Mouse (Mus musculus) lung, embryonic 16.5 days (tissue): ENCODE measurements around the gene Apol7e. TPM values are rescaled to one million over a fixed set of nuclear protein-coding genes. Genes with fewer than 3 reads are reported as not detected.

Experiments
- ATAC-seq: fragments of 200-750 bp; cut with Nextera tagmentation; 2 replicates; pipeline ENCODE4 v1.8.0; 2017; ENCODE audit warnings: low read depth, mild to moderate bottlenecking, moderate library complexity
- H3K27ac ChIP-seq: fragments of 300-500 bp; sonication (generic); 2 replicates; pipeline ENCODE4 v1.5.1; 2014; ENCODE audit warnings: mild to moderate bottlenecking, control low read depth, low read length
- H3K27me3 ChIP-seq: fragments of 300-500 bp; sonication (generic); 2 replicates; pipeline ENCODE4 v1.6.1; 2014; ENCODE audit warnings: low read depth, low read length, mixed read lengths; ENCODE audit not compliant: control insufficient read depth, insufficient read depth
- H3K36me3 ChIP-seq: fragments of 300-500 bp; sonication (generic); 2 replicates; pipeline ENCODE4 v1.6.1; 2014; ENCODE audit warnings: low read length; ENCODE audit not compliant: control insufficient read depth, insufficient read depth
- H3K4me1 ChIP-seq: fragments of 300-500 bp; sonication (generic); replicated peaks from 2 replicates; pipeline ENCODE4 v1.6.1; 2014; ENCODE audit warnings: low read length, mixed read lengths; ENCODE audit not compliant: control insufficient read depth, insufficient read depth
- H3K4me2 ChIP-seq: fragments of 300-500 bp; sonication (generic); 2 replicates; pipeline ENCODE4 v1.6.1; 2014; ENCODE audit warnings: low read depth, low read length, control low read depth
- H3K4me3 ChIP-seq: fragments of 300-500 bp; sonication (generic); 2 replicates; pipeline ENCODE4 v1.5.1; 2014; ENCODE audit warnings: mild to moderate bottlenecking, low read length, control low read depth
- H3K9ac ChIP-seq: fragments of 300-500 bp; sonication (generic); 2 replicates; pipeline ENCODE4 v1.6.1; 2014; ENCODE audit warnings: low read length, control low read depth
- H3K9me3 ChIP-seq: fragments of 300-500 bp; sonication (generic); 2 replicates; pipeline ENCODE4 v1.6.1; 2016; ENCODE audit warnings: low read length; ENCODE audit not compliant: control insufficient read depth
- WGBS: fragments of 180-500 bp; shearing (Covaris S2); extraction: QIAGEN DNeasy Blood & Tissue Kit; methylation state at CpG from one replicate; pipeline ENCODE4 v1.1.7; 2014; 5-methylcytosine and 5-hydroxymethylcytosine counted together
- polyA plus RNA-seq: library from polyadenylated mRNA; unstranded; fragments of >200 nt; fragmentation: Nextera tagmentation; extraction: Ambion mirVana; gene quantifications from 2 replicates; pipeline ENCODE4 v1.2.1, GENCODE M21; 2015

The Apol7e gene
- polyA plus RNA-seq, 1 experiment from 2014 or later, result not detected

GRCm38 (mm10) chr15:77749717-77750116, 51.1 kb downstream of the Apol7e start:
- WGBS, result 88% methylated on average over 10 of the region's 10 CpGs
- ATAC-seq, result no peak

DNA sequence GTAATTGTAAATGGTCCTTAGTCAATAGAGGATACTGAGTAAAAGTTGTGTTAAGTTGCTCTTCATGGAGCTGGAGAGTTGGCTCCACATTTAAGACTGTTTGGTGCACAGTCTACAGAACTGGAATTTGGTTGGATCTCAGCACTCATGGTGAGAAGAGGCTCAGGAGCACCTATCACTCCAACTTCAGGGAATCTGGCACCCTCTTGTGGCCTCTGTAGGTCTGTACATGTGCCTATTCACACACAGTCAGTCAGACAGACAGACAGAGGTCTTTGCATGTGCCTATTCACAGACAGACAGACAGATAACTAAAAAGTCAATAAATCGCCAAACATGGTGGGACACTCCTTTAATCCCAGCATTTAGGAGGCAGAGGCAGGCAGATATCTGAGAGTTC, 51.8 kb downstream of the Apol7e start:
- no peaks in the 10 kb centered on the region for H3K27me3 ChIP-seq
- ATAC-seq, result no peak
- no peak overlapping the region for H3K27ac ChIP-seq
- no peak overlapping the region for H3K4me3 ChIP-seq
- H3K4me1 ChIP-seq, result no peaks in the 10 kb centered on the region
- H3K36me3 ChIP-seq, result no peaks in the 10 kb centered on the region
- WGBS, result 33% methylated on average over 1 of the region's 1 CpGs
- no peak overlapping the region for H3K4me2 ChIP-seq
- no peak overlapping the region for H3K9ac ChIP-seq
- H3K9me3 ChIP-seq, result peaks cover 3% of the 10 kb centered on the region; the same call in 1 of the 2 replicates

More at GRCm38 (mm10) chr15:77749717-77750116, 51.1 kb downstream of the Apol7e start:
- Histone ChIP-seq H3K27me3 (no peaks in the 10 kb centered on the region), H3K9me3 (peaks cover 3% of the 10 kb centered on the region; the same call in 1 of the 2 replicates), H3K9ac (no peak overlapping the region), H3K4me2 (no peak overlapping the region), H3K4me3 (no peak overlapping the region), H3K4me1 (no peaks in the 10 kb centered on the region), H3K27ac (no peak overlapping the region), H3K36me3 (no peaks in the 10 kb centered on the region)

DNA sequence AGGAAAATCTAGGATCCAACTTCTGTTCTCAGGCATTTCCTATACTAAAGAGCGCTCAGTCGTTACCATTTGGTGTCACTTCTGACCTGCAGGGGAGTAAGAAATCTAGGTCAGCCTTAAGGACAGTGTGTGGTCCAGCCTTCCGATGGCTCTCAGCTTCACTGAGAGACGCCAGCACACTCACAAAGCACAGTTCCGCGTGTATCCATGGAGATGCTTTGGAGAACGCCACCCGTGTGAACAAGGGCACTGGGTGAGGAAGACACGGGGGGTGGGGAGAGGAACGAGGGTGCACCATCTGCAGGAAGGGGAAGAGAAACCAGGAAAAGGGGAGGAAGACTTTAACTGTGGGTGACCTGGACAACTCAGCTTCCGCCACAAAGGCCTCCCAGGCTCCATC, 53.8 kb downstream of the Apol7e start:
- Histone ChIP-seq H3K27me3 (no peaks in the 10 kb centered on the region), H3K4me3 (no peak overlapping the region), H3K9ac (no peak overlapping the region), H3K9me3 (peaks cover 3% of the 10 kb centered on the region; the same call in 1 of the 2 replicates), H3K4me1 (no peaks in the 10 kb centered on the region), H3K27ac (no peak overlapping the region), H3K4me2 (no peak overlapping the region), H3K36me3 (no peaks in the 10 kb centered on the region)
- ATAC-seq, result no peak
- WGBS, result 42% methylated on average over 11 of the region's 11 CpGs

- Histone ChIP-seq H3K9me3 (no peaks in the 10 kb centered on the region), H3K4me1 (no peaks in the 10 kb centered on the region), H3K4me2 (no peak overlapping the region), H3K4me3 (no peak overlapping the region), H3K27me3 (no peaks in the 10 kb centered on the region), H3K27ac (no peak overlapping the region), H3K36me3 (0 out of 2 replicates have a peak, but pooled peaks cover 2% of the 10 kb centered on the region), H3K9ac (no peak overlapping the region)
- WGBS, result 44% methylated on average over 2 of the region's 2 CpGs
- ATAC-seq, result no peak
These were observed 56.5 kb downstream of the Apol7e start for GRCm38 (mm10) chr15:77755132-77755531.

DNA sequence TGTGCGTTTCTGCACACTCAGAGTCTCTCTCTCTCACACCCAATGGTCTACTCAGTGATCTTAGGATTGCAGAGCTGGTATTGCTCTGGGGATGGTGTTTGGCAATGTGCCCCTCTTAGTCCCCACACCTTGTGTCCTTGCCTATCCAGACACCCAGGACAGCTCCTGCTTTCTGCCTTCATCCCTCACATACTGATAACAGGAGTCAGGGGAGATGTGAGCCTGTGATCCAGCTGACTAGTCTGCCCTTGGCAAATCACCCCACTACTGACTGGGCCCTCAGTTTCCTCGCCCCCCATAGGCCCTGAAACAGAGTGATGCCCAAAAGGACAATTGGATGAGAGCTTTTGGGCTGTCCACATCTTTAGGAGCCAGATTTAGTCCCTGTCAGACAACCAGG, 57.4 kb downstream of the Apol7e start:
- no peak overlapping the region for H3K4me2 ChIP-seq
- WGBS, result 66% methylated on average over 2 of the region's 2 CpGs
- no peak for ATAC-seq
- H3K27ac ChIP-seq, result no peak overlapping the region
- H3K27me3 ChIP-seq, result no peaks in the 10 kb centered on the region
- no peak overlapping the region for H3K4me3 ChIP-seq
- H3K4me1 ChIP-seq, result no peaks in the 10 kb centered on the region
- no peaks in the 10 kb centered on the region for H3K9me3 ChIP-seq
- no peak overlapping the region for H3K9ac ChIP-seq
- peaks cover 8% of the 10 kb centered on the region; the same call in 1 of the 2 replicates for H3K36me3 ChIP-seq

DNA sequence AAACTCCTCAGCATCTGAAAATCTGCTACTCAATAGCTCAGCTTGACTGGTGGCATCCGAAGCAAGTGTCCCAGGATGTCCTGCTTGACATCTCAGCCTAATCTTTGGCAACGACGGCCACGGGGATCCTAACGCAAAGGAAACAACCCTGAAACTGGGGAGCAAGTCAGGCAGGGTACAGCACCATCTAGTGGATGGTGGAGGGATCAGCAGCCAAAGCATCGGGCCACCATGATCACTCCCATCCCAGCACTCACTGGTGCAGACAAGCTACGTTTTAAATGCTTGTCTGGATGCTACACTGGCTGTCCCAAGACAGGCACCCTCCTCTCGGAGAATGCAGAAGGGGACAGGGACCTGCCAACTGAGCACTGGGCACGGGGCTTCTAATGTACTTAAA, 58.2 kb downstream of the Apol7e start, which contains the start of gene Apol8:
Apol8 (minus strand) TSS at position 156 of the 400 bp plus-strand sequence.
- no peak within 1 kb of the TSS for H3K4me2 ChIP-seq
- WGBS, result 6% methylated on average over 9 of the region's 9 CpGs
- ATAC-seq, result no peak
- H3K27ac ChIP-seq, result no peak within 1 kb of the TSS
- no peaks in the 10 kb centered on the region for H3K27me3 ChIP-seq
- no peaks in the 10 kb centered on the region for H3K9me3 ChIP-seq
- H3K36me3 ChIP-seq, result peaks cover 15% of the 10 kb centered on the region
- H3K4me1 ChIP-seq, result no peaks in the 10 kb centered on the region
- no peak within 1 kb of the TSS for H3K9ac ChIP-seq
- H3K4me3 ChIP-seq, result no peak within 1 kb of the TSS

DNA sequence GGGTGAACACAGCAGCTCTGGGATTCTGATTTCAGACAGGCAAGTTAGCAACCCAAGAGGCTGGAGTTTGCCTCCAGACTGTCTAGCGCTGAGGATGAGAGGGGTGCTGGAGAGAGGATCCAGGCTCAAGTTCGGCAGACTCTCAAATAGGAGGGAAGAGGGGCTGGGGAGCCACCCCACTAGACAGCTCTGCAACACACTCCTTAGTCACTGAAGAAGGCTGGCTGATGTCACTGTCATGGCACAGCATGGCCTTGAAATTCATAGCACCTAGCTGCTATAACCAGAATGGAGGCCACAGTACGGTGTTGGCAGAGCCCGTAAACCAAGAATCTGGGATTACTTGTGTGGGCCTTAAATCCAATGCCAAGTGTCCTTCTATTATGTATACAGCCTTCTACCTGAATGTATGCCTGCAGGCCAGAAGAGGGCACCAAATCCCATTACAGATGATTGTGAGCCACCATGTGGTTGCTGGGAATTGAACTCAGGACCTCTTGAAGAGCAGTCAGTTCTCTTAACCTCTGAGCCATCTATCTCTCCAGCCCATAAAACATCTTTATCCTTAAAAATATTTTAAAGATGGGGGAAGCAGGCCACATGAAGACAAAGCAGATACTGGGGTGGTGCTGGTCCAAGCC, 59.0 kb downstream of the Apol7e start:
- no peak overlapping the region for H3K4me3 ChIP-seq
- WGBS, result 70% methylated on average over 4 of the region's 4 CpGs
- H3K9ac ChIP-seq, result no peak overlapping the region
- no peak for ATAC-seq
- no peak overlapping the region for H3K4me2 ChIP-seq
- no peaks in the 10 kb centered on the region for H3K27me3 ChIP-seq
- no peaks in the 10 kb centered on the region for H3K4me1 ChIP-seq
- no peak overlapping the region for H3K27ac ChIP-seq
- H3K36me3 ChIP-seq, result peaks cover 23% of the 10 kb centered on the region
- H3K9me3 ChIP-seq, result no peaks in the 10 kb centered on the region

DNA sequence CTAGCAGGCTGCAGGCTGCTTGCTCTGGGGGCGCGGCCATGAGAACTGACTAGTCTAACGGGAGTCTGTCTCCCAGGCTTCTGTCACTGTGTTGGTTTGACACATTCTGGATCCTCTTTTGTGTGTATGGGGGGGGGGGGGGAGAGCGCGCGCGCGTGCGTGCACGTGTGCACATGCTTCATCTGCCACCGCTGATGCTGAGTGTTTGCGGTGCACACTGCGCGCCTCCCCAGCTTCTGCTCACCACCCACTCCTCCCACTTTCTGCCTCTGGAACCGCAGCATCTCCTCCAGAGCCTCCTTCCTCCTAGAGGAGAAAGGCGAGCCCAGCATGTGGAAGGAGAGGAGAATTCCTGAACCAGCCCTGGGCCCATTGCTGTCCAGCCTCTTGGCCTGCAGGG, 61.4 kb downstream of the Apol7e start:
- Histone ChIP-seq H3K4me1 (0 out of 2 replicates have a peak, but pooled peaks cover 3% of the 10 kb centered on the region), H3K4me3 (no peak overlapping the region), H3K27ac (no peak overlapping the region), H3K4me2 (no peak overlapping the region), H3K9me3 (no peaks in the 10 kb centered on the region), H3K9ac (no peak overlapping the region), H3K27me3 (no peaks in the 10 kb centered on the region), H3K36me3 (peaks cover 42% of the 10 kb centered on the region)
- no peak for ATAC-seq
- WGBS, result 89% methylated on average over 16 of the region's 16 CpGs

DNA sequence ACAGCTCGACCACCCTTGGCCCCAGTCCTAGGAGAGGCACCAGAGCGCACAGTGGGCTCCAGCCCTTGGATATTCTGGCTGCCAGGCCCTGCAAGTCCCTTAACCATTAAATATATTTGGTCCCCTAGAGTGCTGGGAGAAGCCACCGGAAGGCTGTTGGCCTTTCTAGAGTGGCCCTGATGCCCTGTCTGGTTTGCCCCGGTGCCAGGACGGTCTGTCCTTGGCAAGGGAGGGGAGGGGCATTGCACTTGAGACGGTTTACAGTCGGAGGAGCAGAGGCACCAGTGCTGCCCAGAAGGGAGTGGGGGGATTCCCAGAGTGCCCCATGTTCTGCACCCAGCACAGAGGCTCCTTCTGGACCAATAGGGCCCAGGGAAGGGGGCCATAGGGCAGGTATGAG, 62.4 kb downstream of the Apol7e start:
- WGBS, result 94% methylated on average over 7 of the region's 7 CpGs
- Histone ChIP-seq H3K27me3 (no peaks in the 10 kb centered on the region), H3K9me3 (no peaks in the 10 kb centered on the region), H3K4me1 (peaks cover 3% of the 10 kb centered on the region; the same call in 1 of the 2 replicates), H3K4me3 (no peak overlapping the region), H3K4me2 (no peak overlapping the region), H3K9ac (no peak overlapping the region), H3K27ac (no peak overlapping the region), H3K36me3 (peaks cover 52% of the 10 kb centered on the region)
- ATAC-seq, result no peak
